Mouse (Mus musculus) WW6 (cell line): ENCODE data around the gene Zbtb16.

Source experiments
- DNase-seq: peaks from one replicate; pipeline ENCODE4 v3.0.0-alpha.2; 2013; ENCODE audit warnings: low read depth, low spot score

The Zbtb16 gene

DNA sequence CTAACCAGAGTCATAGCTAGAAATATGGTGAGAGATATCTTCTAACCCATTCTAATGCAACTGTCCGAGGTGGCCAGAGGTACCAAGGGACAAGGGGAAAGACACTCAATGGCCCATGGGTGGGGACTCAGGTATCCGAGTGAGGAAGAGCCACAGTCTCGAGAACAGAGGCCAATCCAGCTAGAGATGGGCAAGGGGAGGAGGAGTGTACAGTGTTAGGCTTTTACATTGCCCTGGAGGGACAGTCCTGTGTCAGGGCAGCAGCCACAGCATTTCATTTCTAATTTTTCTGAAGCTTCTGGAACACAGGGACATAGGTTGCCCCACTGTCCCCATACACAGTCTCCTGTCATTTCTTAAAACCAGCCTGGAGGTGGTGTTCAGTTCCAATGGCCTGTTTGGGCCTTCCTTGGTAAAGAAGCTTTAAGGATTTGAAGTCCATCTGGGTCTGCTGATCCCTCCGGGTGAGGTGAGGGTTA is 190.3 kb downstream of the Zbtb16 start:
- no peak for DNase-seq

DNA sequence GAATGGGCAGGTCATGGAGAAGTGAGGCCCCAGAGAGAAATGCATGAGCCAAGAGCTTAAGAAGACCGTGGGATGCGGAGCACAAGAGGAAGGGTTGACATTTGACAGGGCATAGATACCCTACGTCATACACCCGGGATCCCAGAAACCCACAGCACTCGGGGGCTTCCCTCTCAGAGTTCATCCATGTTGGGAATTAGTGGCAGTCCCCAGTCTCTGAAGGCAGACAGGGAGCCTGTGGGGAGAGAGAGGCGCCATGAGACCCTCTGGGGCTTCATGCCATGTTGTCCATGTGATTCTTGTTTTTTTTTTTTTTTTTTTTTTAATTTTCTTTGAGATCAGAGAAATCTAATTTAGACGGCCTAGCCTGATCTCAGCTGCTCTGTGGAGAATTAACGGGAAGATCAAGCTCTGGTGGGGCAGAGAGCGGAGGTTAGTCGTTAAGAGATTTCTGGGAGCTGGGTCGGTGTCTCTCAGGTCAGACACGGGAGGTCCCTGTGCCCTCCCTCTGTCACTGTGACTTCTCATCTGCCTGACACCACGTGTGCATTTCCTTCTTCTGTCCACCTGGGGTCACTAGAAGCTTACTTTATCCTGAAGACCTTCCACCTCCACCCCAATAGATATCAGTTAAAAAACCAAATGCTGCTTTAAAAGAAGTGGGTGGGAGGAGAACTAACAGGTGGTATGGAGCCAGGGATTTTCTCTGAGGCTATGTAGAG is 190.9 kb downstream of the Zbtb16 start:
- no peak for DNase-seq

DNA sequence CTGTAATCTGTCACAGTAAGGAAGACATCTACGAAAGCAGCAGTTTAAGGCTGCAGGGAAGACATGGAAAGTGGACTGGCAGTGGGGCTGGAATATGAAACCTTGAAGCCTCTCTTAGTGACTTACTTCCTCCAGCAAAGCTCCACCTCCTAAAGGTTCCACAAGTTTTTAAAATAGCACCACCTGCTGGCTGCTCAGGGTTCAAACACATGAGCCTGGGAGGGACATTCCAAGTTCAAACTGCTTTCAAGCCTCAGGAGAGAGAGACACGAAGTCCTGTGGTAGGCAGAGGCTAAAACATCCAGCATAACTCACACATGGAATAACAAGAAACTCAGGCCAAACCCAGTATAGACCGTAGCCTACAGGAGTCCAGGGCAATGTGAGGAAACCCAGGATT is 191.6 kb downstream of the Zbtb16 start:
- no peak for DNase-seq

DNA sequence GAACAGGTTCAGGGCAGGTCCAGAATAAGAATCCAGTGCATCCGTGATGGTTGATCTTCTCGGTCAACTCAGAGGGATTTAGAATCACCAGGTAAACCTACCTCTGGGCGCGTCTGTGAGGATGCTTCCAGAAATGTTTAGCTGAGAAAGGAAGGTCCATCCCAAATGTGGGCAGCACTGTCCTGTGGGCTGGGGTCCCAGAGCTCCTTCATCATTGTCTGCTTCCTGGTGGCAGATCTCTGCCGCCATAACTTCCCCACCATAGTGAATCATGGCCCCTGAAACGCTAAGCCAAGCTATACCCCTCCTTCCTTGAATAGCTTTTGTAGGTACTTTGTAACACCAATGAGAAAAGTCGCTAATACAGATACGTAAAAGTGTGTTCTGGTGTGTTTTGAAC is 194.4 kb downstream of the Zbtb16 start:
- no peak for DNase-seq

DNA sequence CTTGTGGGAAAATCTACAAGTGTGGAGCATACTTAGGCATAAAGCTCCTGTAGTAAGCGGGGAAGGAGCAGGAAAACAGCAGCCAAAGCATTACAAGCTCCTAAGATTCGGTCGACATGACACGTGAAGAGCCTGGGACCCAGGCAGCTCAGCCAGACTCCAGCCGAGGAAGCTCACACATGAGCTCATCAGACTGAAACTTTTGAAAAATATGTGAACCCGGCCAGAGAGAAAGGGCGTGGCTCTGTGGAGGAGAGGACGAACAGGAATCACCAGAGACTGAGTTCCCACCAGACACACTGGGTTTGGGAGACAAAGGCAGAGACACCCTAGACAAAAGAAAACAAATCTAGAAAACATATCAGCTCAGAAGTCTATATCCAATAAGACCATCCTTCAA is 195.1 kb downstream of the Zbtb16 start:
- DNase-seq, result no peak

DNA sequence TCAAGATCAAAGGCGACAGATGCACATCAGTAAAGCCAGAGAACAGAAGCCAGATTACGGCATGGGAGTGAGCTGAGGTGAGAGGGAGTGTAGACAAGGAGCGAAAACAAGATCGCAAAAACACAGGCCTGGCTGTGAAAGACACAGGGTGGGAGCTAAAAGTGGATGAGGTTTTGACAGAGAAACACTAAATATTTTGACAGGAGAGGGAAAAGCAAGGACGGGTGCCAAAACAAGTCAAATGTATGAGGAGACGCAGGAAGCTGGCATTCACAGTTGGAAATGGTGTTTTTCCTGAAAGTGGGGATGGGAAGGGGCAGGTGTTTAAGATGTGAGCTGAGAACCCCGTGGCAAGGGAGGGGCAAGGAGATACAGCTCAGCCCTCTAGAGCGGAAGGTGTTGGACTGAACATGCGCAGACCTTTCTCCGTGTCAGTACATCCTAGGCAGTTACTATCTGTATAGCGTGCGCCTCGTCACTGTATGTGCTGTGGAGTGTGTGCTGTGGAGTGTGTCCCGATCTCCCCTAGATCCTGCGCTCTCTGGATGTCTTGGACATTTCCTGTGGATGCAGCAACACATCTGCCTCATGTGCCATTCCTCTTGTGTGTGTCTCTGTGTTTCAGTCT is 197.7 kb downstream of the Zbtb16 start:
- DNase-seq, result no peak

DNA sequence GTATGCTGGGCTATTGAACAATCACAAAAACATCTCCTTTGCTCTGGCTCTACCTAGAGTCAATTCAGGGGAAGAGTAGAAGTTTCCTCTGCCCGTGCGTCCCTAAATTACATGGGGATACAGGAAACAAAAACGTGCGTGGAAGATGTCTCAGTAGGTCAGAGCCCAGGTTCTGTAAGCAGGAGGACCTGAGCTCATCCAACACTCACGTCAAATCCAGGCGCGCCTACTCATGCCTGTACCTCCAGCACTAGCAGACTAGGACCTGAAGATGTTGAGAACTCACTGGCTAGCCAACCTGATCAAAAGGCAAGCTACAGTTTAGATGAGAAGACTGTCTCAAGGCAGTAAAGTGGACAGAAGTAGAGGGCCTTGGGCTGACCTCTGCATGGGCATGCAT is 198.9 kb downstream of the Zbtb16 start:
- no peak for DNase-seq

DNA sequence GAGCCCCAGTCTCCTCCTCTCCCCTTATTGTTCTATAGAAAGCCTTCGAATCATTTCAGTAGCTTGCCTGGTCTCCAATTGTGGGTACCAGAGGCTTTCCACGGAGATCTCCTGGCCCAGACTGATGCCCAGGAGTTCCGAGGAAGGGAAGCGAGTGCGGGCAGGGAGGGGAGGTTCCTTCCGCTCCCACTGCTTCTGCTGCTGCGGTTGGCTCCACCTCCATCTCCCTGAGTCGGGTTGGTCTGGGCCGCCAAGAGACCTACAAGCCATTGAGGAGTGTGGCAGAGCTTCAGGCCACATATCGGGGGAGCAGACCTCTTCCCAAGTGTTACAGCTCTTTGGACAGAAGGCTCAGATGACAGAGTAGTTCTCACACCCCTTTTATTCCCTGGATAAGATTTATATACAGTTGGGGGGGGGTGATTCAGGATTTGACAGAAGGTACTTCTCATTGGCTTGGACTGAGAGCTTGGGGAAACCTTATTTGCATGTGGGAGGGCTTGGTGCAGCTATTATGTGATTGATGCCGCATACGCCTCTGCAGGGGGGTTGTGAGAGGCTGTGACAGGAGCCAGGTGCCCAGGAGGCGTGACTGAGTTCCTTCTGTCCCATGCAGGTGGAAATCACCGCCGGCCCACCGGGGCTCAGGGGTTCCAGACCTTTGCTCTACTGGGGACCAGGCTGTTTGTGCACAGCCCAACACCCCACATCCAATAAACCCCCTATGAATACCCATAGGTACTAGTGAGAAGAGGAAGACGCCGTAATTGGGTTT is 200.3 kb downstream of the Zbtb16 start:
- no peak for DNase-seq

DNA sequence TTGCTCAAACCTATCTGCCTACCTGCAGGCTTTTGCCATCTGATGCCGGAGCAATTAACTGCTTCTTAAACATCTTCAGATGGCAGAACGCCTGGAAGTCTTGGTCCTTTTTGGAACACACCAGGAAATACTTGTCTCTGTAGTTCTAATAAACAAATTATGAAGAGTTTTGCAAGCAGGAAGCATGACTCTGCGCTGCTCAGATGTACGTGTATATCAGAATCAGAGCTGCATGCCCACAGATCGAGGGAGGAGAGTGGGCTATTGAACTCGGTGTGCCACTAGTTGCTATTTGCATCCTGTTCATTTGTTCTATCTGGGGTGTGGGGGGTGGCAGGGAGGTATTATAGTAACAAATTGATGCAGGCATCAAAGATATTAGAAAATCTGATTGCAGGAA is 202.9 kb downstream of the Zbtb16 start:
- DNase-seq, result no peak

DNA sequence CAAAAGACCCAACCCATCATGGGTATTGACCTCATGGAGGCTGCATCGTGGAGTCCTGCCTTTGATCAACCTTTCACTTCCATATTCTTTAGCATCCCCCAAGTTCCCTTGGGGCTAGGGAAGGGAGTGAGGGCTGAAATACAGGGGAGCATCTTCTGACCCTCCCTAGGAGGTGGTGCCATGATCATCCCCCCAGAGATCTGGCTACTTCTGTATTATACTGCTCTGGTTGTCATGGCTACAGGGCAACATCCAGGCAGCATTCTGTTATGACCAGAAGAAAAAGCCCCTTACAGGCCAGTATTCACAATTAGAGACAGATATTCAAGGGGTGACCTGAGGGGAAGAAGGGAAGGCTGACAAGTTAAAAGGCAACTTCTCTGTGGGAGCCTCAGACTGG is 216.8 kb downstream of the Zbtb16 start:
- no peak for DNase-seq

DNA sequence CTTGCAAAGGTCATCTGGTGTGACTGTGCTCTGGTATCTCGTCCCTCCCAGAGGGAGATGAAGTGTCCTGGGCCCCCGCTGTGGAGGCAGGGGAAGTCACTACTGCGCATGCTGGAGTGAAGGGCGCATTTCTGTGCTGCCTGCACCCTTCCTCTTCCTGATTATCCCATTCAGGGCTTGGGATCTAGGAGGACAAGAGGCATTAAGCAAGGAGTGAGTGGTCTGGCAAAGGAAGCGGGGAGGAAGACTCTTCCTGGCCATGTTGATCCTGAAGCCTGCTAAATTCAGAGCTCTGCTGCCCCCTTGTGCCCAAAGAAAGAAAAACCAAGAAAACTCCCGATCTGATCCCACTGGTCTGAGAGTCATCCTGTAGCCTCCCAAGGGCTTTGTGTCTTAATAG is 217.4 kb downstream of the Zbtb16 start:
- peak; percentile 58 for DNase-seq

DNA sequence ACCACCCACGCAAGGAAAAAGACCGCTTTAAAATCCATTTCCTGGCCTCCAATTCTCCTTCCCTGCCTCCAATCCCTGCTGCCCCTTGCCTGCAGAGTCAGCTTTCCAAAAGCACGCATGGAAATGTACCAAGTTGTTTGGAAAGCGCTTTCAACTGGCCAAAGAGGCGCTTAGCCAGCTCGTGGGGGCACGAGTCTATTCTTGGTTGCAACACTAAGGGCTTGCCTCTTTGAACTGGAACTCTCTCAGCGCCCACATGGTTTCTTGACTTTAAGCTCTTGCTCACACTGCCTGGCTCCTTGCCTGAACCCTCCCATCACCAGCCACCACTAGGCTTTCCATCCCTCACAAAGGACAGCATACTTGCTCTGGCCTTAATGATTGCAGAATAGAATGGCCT is 217.9 kb downstream of the Zbtb16 start:
- DNase-seq, result no peak

DNA sequence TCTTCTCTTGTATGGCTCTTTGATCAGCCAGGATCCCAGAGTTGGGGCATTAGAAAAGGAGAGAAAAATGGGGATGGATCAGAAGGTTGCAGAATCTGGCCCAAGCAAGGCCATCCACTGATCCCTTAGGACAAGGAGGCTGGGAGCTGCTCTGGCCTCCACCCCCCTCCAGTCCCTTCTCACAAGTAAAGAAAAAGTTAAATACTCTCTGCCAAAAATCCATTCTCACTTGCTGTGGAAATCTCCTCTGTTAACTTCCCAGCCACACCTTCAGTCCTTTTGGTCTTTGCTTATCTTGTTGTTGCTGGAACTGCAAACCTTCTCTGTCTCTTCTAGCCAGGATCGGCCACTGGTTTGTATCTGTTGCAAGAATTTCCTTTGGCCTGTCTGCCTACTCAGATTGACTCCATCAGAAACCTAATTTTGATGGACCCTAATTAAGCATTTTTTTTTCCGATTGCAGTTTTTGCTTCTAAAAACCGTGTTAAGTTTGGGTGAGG is 218.5 kb downstream of the Zbtb16 start:
- DNase-seq, result no peak

DNA sequence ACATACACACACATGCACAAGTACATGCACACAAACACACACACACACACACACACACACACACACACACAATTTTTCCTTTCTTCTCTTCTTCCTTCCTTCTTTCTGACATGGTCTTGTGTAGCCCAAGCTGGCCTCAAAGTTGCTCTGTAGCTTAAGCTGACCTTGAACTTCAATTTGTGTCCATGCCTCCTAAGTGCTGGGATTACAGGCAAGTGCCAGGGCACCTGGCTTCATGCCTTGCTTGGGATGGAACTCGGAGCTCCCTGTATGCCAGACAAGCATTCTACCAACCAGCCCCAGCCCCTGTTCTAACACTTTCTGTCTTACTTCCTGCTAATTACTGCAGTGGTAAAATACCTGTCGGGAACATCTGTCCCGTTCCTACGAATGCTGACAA is 222.8 kb downstream of the Zbtb16 start:
- DNase-seq, result no peak

DNA sequence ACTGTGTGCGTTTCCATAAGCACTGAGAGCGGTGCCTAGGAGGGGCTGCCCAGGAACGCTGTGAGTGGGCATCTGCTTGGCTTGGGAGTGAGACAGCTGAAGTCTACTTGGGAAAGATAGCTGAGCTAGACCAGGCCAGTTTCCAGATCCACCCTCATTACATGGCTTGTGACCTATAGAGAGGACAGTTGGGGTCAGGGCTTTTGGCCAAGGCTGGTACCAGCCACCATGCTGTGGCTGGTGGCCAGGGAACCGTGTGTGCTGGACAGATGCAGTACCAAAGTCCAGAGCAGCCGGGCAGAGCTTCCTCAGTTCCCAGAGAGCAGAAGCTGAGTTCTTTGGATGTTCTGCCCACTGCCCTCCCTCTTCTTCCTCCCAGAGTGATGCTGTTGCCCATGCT is 223.5 kb downstream of the Zbtb16 start:
- no peak for DNase-seq

DNA sequence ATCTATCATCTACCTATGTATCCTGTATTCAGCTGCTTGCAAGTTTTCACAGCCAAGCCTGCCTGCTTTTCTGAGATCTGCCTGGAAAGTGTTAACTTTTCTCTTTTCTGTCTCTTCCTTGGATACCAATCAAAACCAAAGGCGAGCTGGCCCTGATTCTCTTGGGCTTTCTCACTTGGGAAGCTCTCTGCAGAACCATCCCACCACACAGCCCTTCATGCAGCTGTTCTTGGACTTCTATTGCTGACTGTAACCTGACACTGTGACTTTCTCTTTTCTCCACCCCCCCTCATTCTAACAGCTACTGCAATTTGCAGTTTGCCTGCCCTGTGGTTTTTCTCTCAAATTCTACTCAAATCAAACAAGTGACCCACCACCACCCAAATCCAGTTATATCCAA is 225.0 kb downstream of the Zbtb16 start:
- no peak for DNase-seq

DNA sequence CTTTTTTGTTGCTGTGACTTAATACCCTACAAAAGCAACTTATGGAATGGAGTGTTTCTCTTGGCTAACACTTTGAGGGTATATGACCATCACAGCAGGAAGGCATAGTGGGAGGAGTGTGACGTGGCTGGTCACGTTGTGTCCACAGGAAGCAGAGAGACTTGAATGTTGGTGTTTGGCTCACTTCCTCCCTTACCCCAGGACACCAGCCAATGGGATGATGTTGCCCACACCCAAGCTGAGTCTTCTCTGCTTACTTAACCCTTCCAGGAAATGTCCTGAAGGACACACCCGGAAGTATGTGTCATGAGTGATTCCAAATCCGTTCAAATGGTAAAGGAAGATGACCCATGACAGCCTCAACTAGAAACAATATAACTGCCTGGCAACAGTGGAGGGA is 226.3 kb downstream of the Zbtb16 start:
- no peak for DNase-seq

DNA sequence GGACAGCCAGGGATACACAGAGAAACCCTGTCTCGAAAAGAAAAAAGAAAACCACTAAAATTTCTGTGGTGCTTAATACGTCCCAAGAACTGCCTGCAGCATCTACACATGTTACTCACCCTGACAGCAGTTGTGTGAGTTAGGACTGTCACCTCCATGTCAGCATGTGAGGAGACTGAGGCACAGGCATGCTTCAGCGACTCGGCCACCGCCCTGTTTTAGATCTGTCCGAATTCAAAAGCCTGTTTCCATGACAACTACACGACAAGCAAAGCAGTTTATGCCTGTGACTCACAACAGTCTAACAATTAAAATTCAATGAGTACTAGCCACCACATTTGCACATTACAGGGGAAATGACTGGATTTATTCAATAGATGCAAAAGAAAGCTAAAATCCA is 228.6 kb downstream of the Zbtb16 start:
- no peak for DNase-seq

DNA sequence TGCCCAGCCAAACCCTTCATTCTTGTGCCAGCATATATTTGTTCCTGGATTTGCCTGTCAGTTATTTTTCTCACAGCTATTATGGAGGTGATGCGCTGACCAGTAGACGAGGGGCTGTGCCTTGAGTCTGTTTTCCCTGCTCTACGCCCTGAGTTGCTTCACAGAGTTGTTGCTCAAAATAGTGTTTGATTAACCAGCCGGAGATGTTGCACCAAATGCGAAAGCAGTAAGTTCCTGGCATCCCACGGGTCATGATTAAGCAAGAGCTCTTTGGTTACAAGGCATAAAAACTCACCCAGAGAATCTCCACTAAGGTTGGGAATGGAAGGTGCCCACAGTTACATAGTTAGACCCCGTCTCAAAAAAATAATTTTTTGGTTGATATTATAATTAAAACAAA is 229.9 kb downstream of the Zbtb16 start:
- DNase-seq, result no peak

DNA sequence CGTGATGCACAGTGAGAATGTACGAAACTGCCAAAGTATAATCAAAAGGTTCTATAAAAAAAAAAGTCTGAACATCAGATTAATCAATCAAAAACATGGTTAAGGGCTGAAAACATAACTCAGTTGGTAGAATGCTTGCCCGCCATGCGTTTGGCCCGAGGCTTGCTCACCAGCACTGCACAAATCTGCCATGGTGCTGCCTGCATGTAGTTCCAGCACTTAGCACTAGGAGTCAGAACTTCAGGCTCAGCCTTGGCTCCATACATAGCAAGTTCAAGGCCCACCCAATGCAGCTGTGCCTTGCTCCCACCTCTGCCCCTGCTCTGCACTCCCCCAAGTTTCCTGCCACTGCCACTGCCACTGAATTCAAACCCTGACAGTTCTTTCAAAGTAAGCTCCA is 230.3 kb downstream of the Zbtb16 start:
- no peak for DNase-seq

DNA sequence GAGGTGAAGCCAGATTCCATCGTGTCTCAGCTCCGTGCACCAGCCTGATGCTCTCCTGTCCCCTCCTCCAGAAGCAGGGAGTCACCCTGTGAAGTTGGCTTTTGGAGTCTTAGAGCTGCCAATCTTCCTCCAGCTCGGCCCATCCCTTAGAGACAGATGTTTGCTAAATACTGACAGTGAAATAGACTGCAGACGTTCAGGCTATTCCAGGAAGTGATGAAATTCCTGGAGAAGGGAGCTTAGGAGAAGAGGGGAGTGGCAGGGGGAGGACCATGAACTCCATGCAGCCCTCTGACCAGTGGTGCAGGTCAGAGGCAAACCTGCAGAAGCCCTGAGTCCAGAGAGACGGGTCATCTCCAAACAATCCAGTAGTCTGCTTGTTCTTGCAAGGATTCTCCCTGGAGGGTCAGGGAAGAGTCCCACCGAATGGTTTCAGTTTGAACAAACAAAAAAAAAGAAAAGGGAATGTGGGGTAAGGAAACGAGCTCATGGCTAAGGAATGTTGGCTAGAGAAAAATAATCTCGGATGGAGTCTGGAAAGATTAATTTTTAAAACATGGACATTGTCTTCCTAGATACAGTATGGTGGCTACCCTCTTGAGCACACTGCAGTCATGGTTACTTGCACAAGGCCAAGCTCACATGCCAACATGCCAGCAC is 231.0 kb downstream of the Zbtb16 start, which contains the start of gene Nnmt:
Gene Nnmt, minus strand, starts transcription at position 215 of the 660 bp plus-strand sequence.
- DNase-seq, result no peak
